In genomic region chr19:60598025-60598697, GRCm38 (mm10) we compare ENCODE assay signal across 15 mouse cellular contexts.
"Had no signal": no experiment of that assay in that cellular context is flagged by ENCODE, and none has a peak within 500 bp of the region (broad histone marks: within the 10 kb centered on the region; RNA-seq: fewer than 3 reads in every experiment).

No protein-coding gene starts in this region.

- H3K36me3 ChIP-seq: limb, embryonic 12.5 days; liver, embryonic 15.5 days; lung, embryonic 15.5 days; midbrain, embryonic 15.5 days had no signal

- H3K27me3 ChIP-seq: limb, embryonic 12.5 days; liver, embryonic 15.5 days; lung, embryonic 15.5 days; midbrain, embryonic 15.5 days had no signal

- H3K27ac ChIP-seq: limb, embryonic 12.5 days; liver, embryonic 15.5 days; lung, embryonic 15.5 days; midbrain, embryonic 15.5 days had no signal

- H3K9ac ChIP-seq: limb, embryonic 12.5 days; liver, embryonic 15.5 days; lung, embryonic 15.5 days; midbrain, embryonic 15.5 days had no signal

- H3K9me3 ChIP-seq: limb, embryonic 12.5 days; liver, embryonic 15.5 days; lung, embryonic 15.5 days; midbrain, embryonic 15.5 days had no signal

- H3K4me2 ChIP-seq: limb, embryonic 12.5 days; liver, embryonic 15.5 days; lung, embryonic 15.5 days; midbrain, embryonic 11.5 days; midbrain, embryonic 15.5 days had no signal

- H3K4me3 ChIP-seq: limb, embryonic 12.5 days; liver, embryonic 15.5 days; lung, embryonic 15.5 days; midbrain, embryonic 15.5 days had no signal

- DNase-seq: kidney, adult 2 months; kidney, postnatal 25 days; liver; lung, postnatal 14 days; right cerebral cortex, adult 18-20 months; right cerebral cortex, postnatal 25 days; spleen, adult 18-20 months; thymus, adult 18-20 months; thymus, postnatal 14 days had no signal

- ATAC-seq: intestine, embryonic 16.5 days; midbrain, embryonic 15.5 days had no signal

- H3K4me1 ChIP-seq: limb, embryonic 12.5 days; liver, embryonic 15.5 days; lung, embryonic 15.5 days; midbrain, embryonic 15.5 days had no signal
